Mouse (Mus musculus) mature B cell (primary cell): ENCODE results near the gene Kng1.
"Not testable (repeated sequence)": the region's sequence is repeated elsewhere in the genome, so short reads cannot be mapped to it uniquely, and the experiment has no call there.

ENCODE experiments used
- in situ Hi-C: fragments of 300-500 bp; cut with MboI; formaldehyde crosslinking; loops from 2 replicates; pipeline ENCODE4 v1.14.3; 2019

Kng1 gene

GRCm38 (mm10) chr16:23057668-23058447, at the start of gene Kng1:
TSS of gene Kng1 (plus strand) at chr16:23057865.
- in situ Hi-C loops: not testable (repeated sequence)

- in situ Hi-C loops: not testable (repeated sequence)
Measured at GRCm38 (mm10) chr16:23013786-23014185, 43.9 kb upstream of the Kng1 start.

- in situ Hi-C loops: not testable (repeated sequence)
Measured at GRCm38 (mm10) chr16:23014645-23015044, 43.0 kb upstream of the Kng1 start.

- in situ Hi-C loops: not testable (repeated sequence)
Measured at GRCm38 (mm10) chr16:23020571-23020970, 37.1 kb upstream of the Kng1 start.

GRCm38 (mm10) chr16:23025111-23025510, 32.6 kb upstream of the Kng1 start:
- in situ Hi-C loops: no loop called here

GRCm38 (mm10) chr16:23026582-23026981, 31.1 kb upstream of the Kng1 start:
- in situ Hi-C loops: no loop called here

GRCm38 (mm10) chr16:23027341-23027740, 30.3 kb upstream of the Kng1 start:
- in situ Hi-C loops: not testable (repeated sequence)

- in situ Hi-C loops: not testable (repeated sequence)
Measured at GRCm38 (mm10) chr16:23028966-23029600, 28.6 kb upstream of the Kng1 start, which contains the start of gene Kng2. TSS of gene Kng2 (minus strand) at chr16:23029482.

- in situ Hi-C loops: no loop called here
Measured at GRCm38 (mm10) chr16:23030673-23031435, 26.8 kb upstream of the Kng1 start.

- in situ Hi-C loops: no loop called here
Measured at GRCm38 (mm10) chr16:23033673-23034072, 24.0 kb upstream of the Kng1 start.

- in situ Hi-C loops: no loop called here
Measured at GRCm38 (mm10) chr16:23037744-23038143, 19.9 kb upstream of the Kng1 start.

GRCm38 (mm10) chr16:23039281-23039680, 18.4 kb upstream of the Kng1 start:
- in situ Hi-C loops: no loop called here

- in situ Hi-C loops: no loop called here
Measured at GRCm38 (mm10) chr16:23040876-23041275, 16.8 kb upstream of the Kng1 start.

- in situ Hi-C loops: no loop called here
Measured at GRCm38 (mm10) chr16:23046319-23046718, 11.3 kb upstream of the Kng1 start.

GRCm38 (mm10) chr16:23059630-23060029, 2.0 kb downstream of the Kng1 start:
- in situ Hi-C loops: not testable (repeated sequence)

GRCm38 (mm10) chr16:23060781-23061325, 3.2 kb downstream of the Kng1 start:
- in situ Hi-C loops: not testable (repeated sequence)

- in situ Hi-C loops: not testable (repeated sequence)
Measured at GRCm38 (mm10) chr16:23077516-23077915, 19.9 kb downstream of the Kng1 start.

GRCm38 (mm10) chr16:23087159-23087558, 29.5 kb downstream of the Kng1 start:
- in situ Hi-C loops: not testable (repeated sequence)

GRCm38 (mm10) chr16:23087712-23088111, 30.0 kb downstream of the Kng1 start:
- in situ Hi-C loops: not testable (repeated sequence)

- in situ Hi-C loops: not testable (repeated sequence)
Measured at GRCm38 (mm10) chr16:23088491-23088890, 30.8 kb downstream of the Kng1 start.

- in situ Hi-C loops: not testable (repeated sequence)
Measured at GRCm38 (mm10) chr16:23091345-23091744, 33.7 kb downstream of the Kng1 start.

GRCm38 (mm10) chr16:23093321-23093953, 35.8 kb downstream of the Kng1 start:
- in situ Hi-C loops: no loop called here
